Mouse (Mus musculus) cortical plate, adult 2 months (tissue): ENCODE data around the gene Sez6l2. TPM values are rescaled to one million over a fixed set of nuclear protein-coding genes. Genes with fewer than 3 reads are reported as not detected.
"Not testable (repeated sequence)": the region's sequence is repeated elsewhere in the genome, so short reads cannot be mapped to it uniquely, and the experiment has no call there.

ENCODE experiments used
- H3K27ac ChIP-seq: fragments of 200-500 bp; 2 replicates; pipeline ENCODE4 v1.5.1; 2012; ENCODE audit warnings: low read length, control low read depth, inconsistent platforms; ENCODE audit not compliant: insufficient read depth
- H3K4me1 ChIP-seq: fragments of 200-500 bp; 2 replicates; pipeline ENCODE4 v1.6.1; 2011; ENCODE audit warnings: low read length; ENCODE audit not compliant: control insufficient read depth, insufficient read depth
- H3K4me3 ChIP-seq: fragments of 200-500 bp; 2 replicates; pipeline ENCODE4 v1.5.1; 2011; ENCODE audit warnings: mild to moderate bottlenecking, low read length, control low read depth; ENCODE audit not compliant: insufficient read depth
- CTCF ChIP-seq: fragments of 200-500 bp; IDR thresholded peaks from 2 replicates; pipeline ENCODE4 v1.5.1; 2011; ENCODE audit warnings: mild to moderate bottlenecking, control low read depth, low read length; ENCODE audit not compliant: insufficient read depth; ENCODE audit errors: extremely low read depth
- POLR2A ChIP-seq: fragments of 200-500 bp; IDR thresholded peaks from 2 replicates; pipeline ENCODE4 v1.6.1; 2011; ENCODE audit warnings: mild to moderate bottlenecking, low read length, control low read depth; ENCODE audit not compliant: insufficient read depth; ENCODE audit errors: extremely low read depth
- polyA plus RNA-seq: library from polyadenylated mRNA; depleted of rRNA; stranded (reverse); fragments of >200 nt; gene quantifications from 2 replicates; pipeline ENCODE4 v1.2.3, GENCODE M21; 2012; rRNA removed

Gene Sez6l2
- 236 and 261 TPM in 2 replicates for polyA plus RNA-seq

GRCm38 (mm10) chr7:126949793-126950646 is at the start of gene Sez6l2:
Gene Sez6l2, plus strand, starts transcription at chr7:126950563.
- TF ChIP-seq POLR2A (peak; percentile 94), CTCF (no peak)
- Histone ChIP-seq H3K4me3 (peak within 1 kb of the TSS; percentile 66), H3K27ac (peak within 1 kb of the TSS; percentile 89), H3K4me1 (peaks cover 2% of the 10 kb centered on the region)

- TF ChIP-seq POLR2A (no peak), CTCF (no peak)
- Histone ChIP-seq H3K27ac (no peak overlapping the region), H3K4me1 (no peaks in the 10 kb centered on the region), H3K4me3 (no peak overlapping the region)
These were observed 44.8 kb upstream of the Sez6l2 start for GRCm38 (mm10) chr7:126905590-126905989.

- no peak for TF ChIP-seq POLR2A
- TF ChIP-seq CTCF: no peak
- H3K27ac ChIP-seq: no peak overlapping the region
- no peaks in the 10 kb centered on the region for H3K4me1 ChIP-seq
These were observed 35.5 kb upstream of the Sez6l2 start for GRCm38 (mm10) chr7:126914844-126915243.

GRCm38 (mm10) chr7:126918356-126918755 is 32.0 kb upstream of the Sez6l2 start:
- not testable (repeated sequence) for H3K4me1 ChIP-seq, H3K4me3 ChIP-seq, H3K27ac ChIP-seq

More at GRCm38 (mm10) chr7:126914844-126915243, 35.5 kb upstream of the Sez6l2 start:
- no peak overlapping the region for H3K4me3 ChIP-seq

- Histone ChIP-seq H3K4me1 (no peaks in the 10 kb centered on the region), H3K4me3 (no peak overlapping the region), H3K27ac (no peak overlapping the region)
- no peak for TF ChIP-seq POLR2A
- TF ChIP-seq CTCF: no peak
These were observed 30.4 kb upstream of the Sez6l2 start for GRCm38 (mm10) chr7:126919973-126920372.

GRCm38 (mm10) chr7:126921563-126921962 is 28.8 kb upstream of the Sez6l2 start:
- Histone ChIP-seq H3K4me3 (no peak overlapping the region), H3K27ac (peak overlapping the region; percentile 15; the same call in 1 of the 2 replicates), H3K4me1 (no peaks in the 10 kb centered on the region)
- TF ChIP-seq CTCF (no peak), POLR2A (no peak)

- Histone ChIP-seq H3K27ac (peak within 1 kb of the TSS; percentile 63), H3K4me3 (no peak within 1 kb of the TSS), H3K4me1 (no peaks in the 10 kb centered on the region)
- no peak for TF ChIP-seq POLR2A
- no peak for TF ChIP-seq CTCF
These were observed 27.7 kb upstream of the Sez6l2 start, which contains the start of gene Tmem219 for GRCm38 (mm10) chr7:126922624-126923060. Gene Tmem219, minus strand, starts transcription at chr7:126922917.

GRCm38 (mm10) chr7:126923999-126924398 is 26.4 kb upstream of the Sez6l2 start:
- Histone ChIP-seq H3K27ac (peak overlapping the region; percentile 63; the same call in 1 of the 2 replicates), H3K4me3 (no peak overlapping the region), H3K4me1 (no peaks in the 10 kb centered on the region)
- no peak for TF ChIP-seq CTCF
- no peak for TF ChIP-seq POLR2A

GRCm38 (mm10) chr7:126926299-126926698 is 24.1 kb upstream of the Sez6l2 start:
- Histone ChIP-seq H3K4me3 (no peak overlapping the region), H3K27ac (no peak overlapping the region), H3K4me1 (0 out of 2 replicates have a peak, but pooled peaks cover 1% of the 10 kb centered on the region)
- TF ChIP-seq CTCF (no peak), POLR2A (no peak)

GRCm38 (mm10) chr7:126928384-126929037 is 21.9 kb upstream of the Sez6l2 start, which contains the start of gene Kctd13:
Gene Kctd13, plus strand, starts transcription at chr7:126928879.
- Histone ChIP-seq H3K27ac (peak within 1 kb of the TSS; percentile 48), H3K4me3 (peak within 1 kb of the TSS; percentile 93), H3K4me1 (0 out of 2 replicates have a peak, but pooled peaks cover 1% of the 10 kb centered on the region)
- TF ChIP-seq POLR2A: peak; percentile 62; the same call in 1 of the 2 replicates
- TF ChIP-seq CTCF: no peak
